Mouse (Mus musculus) brain, embryonic 14.5 days (tissue): ENCODE data around the gene Tmtc1. TPM values are rescaled to one million over a fixed set of nuclear protein-coding genes. Genes with fewer than 3 reads are reported as not detected.

ENCODE experiments used
- DNase-seq: peaks from one replicate; pipeline ENCODE4 v3.0.0-alpha.2; 2011; ENCODE audit warnings: low read depth
- CTCF ChIP-seq: fragments of 200-500 bp; IDR thresholded peaks from 2 replicates; pipeline ENCODE4 v1.5.1; 2012; ENCODE audit warnings: inconsistent platforms, mild to moderate bottlenecking, moderate library complexity, borderline replicate concordance; ENCODE audit not compliant: insufficient read depth, insufficient read length; ENCODE audit errors: extremely low read depth
- POLR2A ChIP-seq: fragments of 200-500 bp; IDR thresholded peaks from 2 replicates; pipeline ENCODE4 v1.6.1; 2012; ENCODE audit warnings: mild to moderate bottlenecking, inconsistent platforms, borderline replicate concordance; ENCODE audit not compliant: poor library complexity, insufficient read depth, insufficient read length, severe bottlenecking; ENCODE audit errors: extremely low read depth
- polyA plus RNA-seq: library from polyadenylated mRNA; depleted of rRNA; stranded (reverse); fragments of >200 nt; gene quantifications from 2 replicates; pipeline ENCODE4 v1.2.3, GENCODE M21; 2012

Tmtc1 gene
- polyA plus RNA-seq, 1 experiment = 11.8 TPM

DNA sequence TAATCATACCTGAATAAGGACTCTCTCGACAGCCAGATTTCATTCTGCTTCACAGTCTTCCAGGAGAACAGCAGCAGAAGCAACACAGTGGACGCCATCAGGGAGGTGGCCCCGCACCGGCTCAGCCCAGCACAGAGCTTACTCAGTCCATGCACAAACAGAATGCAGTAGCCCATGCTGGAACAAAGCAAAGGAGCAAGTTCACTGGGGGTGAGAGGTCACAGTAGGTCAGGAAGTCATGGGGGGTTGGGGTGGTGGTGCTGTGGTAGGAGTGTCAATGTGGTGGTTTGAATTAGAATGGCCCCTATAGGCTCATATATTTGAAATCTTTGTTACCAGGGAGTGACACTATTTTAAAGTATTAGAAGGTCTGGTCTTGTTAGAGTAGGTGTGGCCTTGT lies 149.7 kb downstream of the Tmtc1 start:
- DNase-seq = no peak
- TF ChIP-seq CTCF (no peak), POLR2A (no peak)

GRCm38 (mm10) chr6:148290865-148291264 lies 153.3 kb downstream of the Tmtc1 start:
- TF ChIP-seq POLR2A = no peak
- no peak for TF ChIP-seq CTCF
- no peak for DNase-seq

DNA sequence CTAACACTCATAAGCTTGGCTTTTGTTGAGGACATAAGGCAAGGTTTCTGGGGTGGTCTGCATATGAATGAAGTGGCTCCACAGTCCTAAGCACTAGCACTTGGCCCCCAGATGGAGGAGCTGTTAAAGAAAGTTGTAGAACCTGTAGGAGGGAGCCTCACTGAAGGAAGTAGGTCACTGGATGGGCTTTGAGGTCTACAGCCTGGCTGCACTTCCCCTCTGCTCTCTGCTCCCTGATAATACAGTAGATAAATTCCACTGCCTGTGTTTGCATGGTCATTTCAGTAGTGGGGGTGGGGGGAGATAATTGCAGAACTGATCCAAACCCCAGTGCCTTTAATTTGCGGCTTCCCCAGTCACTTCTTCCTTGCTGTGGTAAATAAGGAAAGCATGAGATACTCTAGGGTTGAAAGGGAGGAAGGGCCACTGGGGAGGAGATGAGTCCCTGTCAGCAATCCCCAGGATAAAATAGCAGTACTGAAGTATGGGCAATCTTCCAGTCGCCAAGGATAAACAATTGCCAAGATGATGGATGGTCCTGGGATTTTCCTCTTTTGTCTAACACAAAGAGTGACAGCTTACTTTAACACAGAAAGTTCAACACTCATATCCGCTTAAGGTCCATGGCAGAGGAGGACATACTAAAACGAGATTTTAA lies 160.8 kb downstream of the Tmtc1 start:
- TF ChIP-seq CTCF = no peak
- no peak for TF ChIP-seq POLR2A
- no peak for DNase-seq

DNA sequence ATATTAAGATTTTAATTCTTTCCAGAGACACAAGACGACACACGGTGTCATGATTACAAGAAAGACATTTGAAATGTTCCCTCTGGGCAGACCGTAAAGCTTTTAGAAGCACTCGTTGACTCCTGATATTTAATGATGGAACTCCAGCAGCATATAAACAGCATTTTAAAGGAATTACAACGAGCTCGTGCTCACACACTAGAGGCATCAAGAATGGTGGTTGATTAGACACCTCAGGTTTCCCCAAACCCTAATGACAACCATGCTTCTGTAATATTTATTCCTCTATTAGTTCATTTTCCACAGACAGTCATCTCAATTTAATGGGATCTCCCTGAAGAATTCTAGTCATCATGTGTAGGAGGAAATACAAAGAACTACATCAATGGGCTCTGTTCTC lies 164.9 kb downstream of the Tmtc1 start:
- peak; percentile 32 for DNase-seq
- TF ChIP-seq CTCF = no peak
- no peak for TF ChIP-seq POLR2A

- DNase-seq = no peak
- TF ChIP-seq CTCF = no peak
- TF ChIP-seq POLR2A = no peak
These were observed 167.8 kb downstream of the Tmtc1 start for GRCm38 (mm10) chr6:148276418-148276817.

GRCm38 (mm10) chr6:148275046-148275445 lies 169.1 kb downstream of the Tmtc1 start:
- TF ChIP-seq CTCF (no peak), POLR2A (no peak)
- no peak for DNase-seq

- TF ChIP-seq POLR2A (no peak), CTCF (no peak)
- no peak for DNase-seq
These were observed 183.5 kb downstream of the Tmtc1 start for GRCm38 (mm10) chr6:148260729-148261101.

DNA sequence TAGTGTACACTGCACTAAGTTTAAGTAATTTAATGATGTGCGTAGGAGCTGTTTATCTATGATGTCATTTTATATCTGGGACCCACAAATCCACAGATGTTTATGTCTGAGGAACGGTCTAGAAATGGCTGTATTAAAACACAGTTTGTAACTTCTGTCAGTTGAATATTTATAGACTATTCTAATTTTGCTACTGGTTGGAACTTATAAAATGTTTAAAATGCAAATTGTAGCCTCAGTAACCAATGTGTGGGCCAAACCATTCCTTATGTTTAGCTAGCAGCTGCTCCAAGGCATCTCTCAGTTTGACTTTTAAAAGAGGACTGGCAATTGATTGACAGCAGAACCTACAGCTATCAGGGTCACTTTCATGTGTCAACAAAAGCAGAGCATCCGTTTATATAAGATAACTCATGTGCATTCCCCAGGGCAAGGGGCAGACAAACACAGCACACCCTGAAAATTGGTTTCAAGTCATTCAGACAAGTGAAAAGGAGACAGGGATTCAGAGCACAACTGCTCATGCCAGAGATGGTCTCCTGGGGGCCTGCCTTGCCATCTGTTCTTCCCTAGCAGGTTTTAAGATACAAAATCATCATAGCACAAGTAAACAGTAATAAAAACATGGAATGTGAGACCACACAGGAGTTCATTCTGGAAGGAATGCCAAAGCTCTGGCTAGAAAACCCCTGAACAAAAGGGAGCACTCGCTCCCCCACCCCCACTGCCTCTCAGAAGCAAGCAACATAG lies 184.0 kb downstream of the Tmtc1 start:
- TF ChIP-seq POLR2A = no peak
- TF ChIP-seq CTCF = no peak

DNA sequence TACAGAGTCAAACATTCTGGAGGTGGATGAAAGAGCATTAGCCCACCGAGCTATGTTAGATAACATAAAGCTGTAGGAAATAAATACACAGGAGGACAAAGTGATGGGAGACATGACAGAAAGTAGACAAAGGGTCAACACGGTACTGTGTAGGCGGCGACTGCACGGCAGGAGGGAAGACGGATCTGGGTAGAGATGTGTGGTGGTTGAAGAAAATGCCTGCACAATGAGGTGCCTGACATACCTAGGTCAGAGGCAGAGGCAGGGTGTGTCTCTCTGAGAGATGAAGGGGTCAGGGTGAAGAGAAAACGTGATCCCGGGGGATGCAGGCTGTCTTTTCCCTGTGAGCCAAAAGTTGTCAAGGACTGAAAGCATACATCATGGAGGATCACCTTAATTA lies 185.1 kb downstream of the Tmtc1 start:
- no peak for DNase-seq
- TF ChIP-seq POLR2A (no peak), CTCF (no peak)

More for the DNA sequence above, 184.0 kb downstream of the Tmtc1 start:
- peak; percentile 89 for DNase-seq

DNA sequence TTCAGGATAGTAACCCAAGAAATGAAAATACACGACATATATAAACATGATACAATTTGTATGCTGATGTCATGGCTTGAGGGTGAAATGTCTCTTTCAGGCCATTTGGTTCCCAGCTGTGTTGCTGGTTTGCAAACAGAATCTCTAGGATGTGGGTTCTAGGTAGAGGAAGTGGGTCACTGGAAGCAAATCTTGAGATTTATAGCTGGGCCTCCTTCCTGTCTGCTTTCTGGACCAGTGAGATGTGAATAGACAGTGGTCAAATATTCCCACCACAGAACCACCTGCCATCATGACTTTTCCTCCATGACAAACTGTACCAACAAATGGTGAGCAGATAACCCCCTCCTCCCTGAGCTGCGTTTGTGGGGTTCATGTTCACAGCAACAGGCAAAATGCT lies 186.4 kb downstream of the Tmtc1 start:
- TF ChIP-seq CTCF (no peak), POLR2A (no peak)
- DNase-seq = no peak

DNA sequence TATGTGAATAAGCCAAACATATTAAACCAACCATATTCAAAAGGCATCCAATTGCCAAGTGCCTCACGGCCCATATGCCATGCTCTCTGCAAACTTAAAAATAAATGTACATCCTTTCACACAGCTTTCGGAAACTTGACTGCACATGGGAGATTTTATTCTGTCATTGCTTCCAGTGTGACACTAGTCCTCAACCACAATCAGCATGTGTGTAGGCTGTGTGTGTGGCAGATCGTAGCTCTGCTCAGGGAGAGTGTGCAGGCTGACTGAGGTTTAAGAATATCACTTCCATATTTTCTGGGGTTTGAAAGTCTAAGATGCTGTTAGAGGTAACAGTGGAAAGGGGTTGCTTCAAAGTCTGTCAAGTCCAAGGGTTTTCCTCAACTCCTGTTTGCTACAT lies 188.1 kb downstream of the Tmtc1 start:
- TF ChIP-seq CTCF (no peak), POLR2A (no peak)
- DNase-seq = no peak
